Mouse (Mus musculus): ENCODE data around the gene Ptgfrn. TPM values are rescaled to one million over a fixed set of nuclear protein-coding genes. Genes with fewer than 3 reads are reported as not detected.
A peak's percentile ranks its signal among the peaks of the same experiment; 100 is the strongest.

The Ptgfrn gene
- polyA plus RNA-seq, 1 experiment: 5.2 TPM

DNA sequence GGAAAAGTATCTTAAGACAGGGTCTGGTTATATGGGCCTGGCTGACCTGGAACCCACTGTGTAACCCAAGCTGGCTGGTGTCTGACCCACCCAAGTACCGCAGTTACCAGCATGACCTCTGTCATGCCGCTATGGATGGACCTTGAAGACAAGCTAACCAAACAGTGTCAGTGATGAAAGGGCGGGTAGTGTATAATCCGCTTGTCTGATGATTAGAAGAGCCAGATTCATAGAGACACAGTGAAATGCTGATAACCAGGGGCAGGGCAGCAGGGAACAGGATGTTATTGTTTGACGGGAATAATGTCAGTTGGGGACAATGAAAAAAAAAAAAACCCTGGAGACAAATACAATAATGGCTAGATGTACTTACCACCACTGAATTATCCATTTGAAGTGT lies 21.7 kb upstream of the Ptgfrn start:
- Histone ChIP-seq H3K27ac (ENCODE audit: insufficient read depth, low read depth, low read length) (no peak overlapping the region), H3K36me3 (ENCODE audit: control insufficient read depth, insufficient read depth, low read length) (no peaks in the 10 kb centered on the region), H3K4me1 (ENCODE audit: control insufficient read depth, insufficient read depth, low read length) (no peaks in the 10 kb centered on the region), H3K4me3 (ENCODE audit: insufficient read depth, low read depth, low read length) (no peak overlapping the region), H3K27me3 (replicated peaks; ENCODE audit: control insufficient read depth, insufficient read depth, low read length) (no peaks in the 10 kb centered on the region)
- no peak for DNase-seq
- 85% methylated on average over 5 of the region's 5 CpGs for WGBS
- TF ChIP-seq CTCF (conservative IDR thresholded peaks at IDR 0.05; ENCODE audit: insufficient read depth, insufficient read length, low read depth, low read length) (no peak), POLR2A (IDR thresholded peaks at IDR 0.05; ENCODE audit: low read depth, low read length) (no peak)

DNA sequence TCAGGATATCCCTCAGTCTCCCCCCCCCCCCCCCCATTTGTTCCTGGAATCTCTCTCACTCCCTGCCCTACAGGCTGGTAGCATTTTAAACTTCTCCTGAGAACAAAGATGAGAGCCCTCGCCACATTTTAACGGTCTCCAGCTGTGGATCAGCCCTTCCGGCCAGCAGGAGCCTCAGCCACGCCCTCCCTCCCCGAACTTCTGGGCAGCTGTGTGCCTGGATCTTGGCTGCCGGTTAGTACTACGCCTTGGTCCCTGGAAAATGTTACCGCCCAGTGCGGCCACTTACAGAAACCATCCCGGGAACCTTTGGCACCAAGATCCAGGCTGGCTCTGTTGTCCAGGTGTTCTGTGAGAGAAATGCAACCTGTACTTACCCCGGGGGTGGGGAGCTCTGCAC lies 20.4 kb upstream of the Ptgfrn start:
- Histone ChIP-seq H3K27ac (ENCODE audit: insufficient read depth, low read depth, low read length) (no peak overlapping the region), H3K27me3 (replicated peaks; ENCODE audit: control insufficient read depth, insufficient read depth, low read length) (no peaks in the 10 kb centered on the region), H3K4me1 (ENCODE audit: control insufficient read depth, insufficient read depth, low read length) (no peaks in the 10 kb centered on the region), H3K36me3 (ENCODE audit: control insufficient read depth, insufficient read depth, low read length) (no peaks in the 10 kb centered on the region), H3K4me3 (ENCODE audit: insufficient read depth, low read depth, low read length) (no peak overlapping the region)
- peak; percentile 21 for DNase-seq
- no peak for TF ChIP-seq POLR2A (IDR thresholded peaks at IDR 0.05; ENCODE audit: low read depth, low read length)
- no peak for TF ChIP-seq CTCF (conservative IDR thresholded peaks at IDR 0.05; ENCODE audit: insufficient read depth, insufficient read length, low read depth, low read length)
- WGBS: 5% methylated on average over 11 of the region's 11 CpGs

DNA sequence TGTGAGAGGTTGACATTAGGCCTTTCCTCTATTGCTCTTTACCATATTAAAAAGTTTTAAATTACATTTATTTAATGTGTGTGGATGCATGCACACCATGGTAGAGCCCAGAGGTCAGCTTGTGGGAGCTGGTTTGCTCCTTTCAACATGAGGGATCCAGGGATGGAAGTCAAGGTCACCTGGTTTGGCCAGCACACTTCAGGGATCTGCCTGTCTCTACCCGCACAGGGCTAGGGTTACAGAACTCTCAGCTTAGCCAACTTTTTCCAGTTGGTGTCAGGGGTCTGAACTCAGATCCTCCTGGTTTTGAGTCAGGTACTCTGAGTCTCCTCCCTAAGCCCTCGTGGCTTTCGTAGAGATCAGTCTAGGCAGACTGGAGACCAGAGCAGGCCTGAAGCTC lies 19.5 kb upstream of the Ptgfrn start:
- TF ChIP-seq CTCF (conservative IDR thresholded peaks at IDR 0.05; ENCODE audit: insufficient read depth, insufficient read length, low read depth, low read length) (no peak), POLR2A (IDR thresholded peaks at IDR 0.05; ENCODE audit: low read depth, low read length) (no peak)
- WGBS: 85% methylated on average over 3 of the region's 3 CpGs
- Histone ChIP-seq H3K27ac (ENCODE audit: insufficient read depth, low read depth, low read length) (no peak overlapping the region), H3K4me1 (ENCODE audit: control insufficient read depth, insufficient read depth, low read length) (no peaks in the 10 kb centered on the region), H3K27me3 (replicated peaks; ENCODE audit: control insufficient read depth, insufficient read depth, low read length) (no peaks in the 10 kb centered on the region), H3K36me3 (ENCODE audit: control insufficient read depth, insufficient read depth, low read length) (no peaks in the 10 kb centered on the region), H3K4me3 (ENCODE audit: insufficient read depth, low read depth, low read length) (no peak overlapping the region)
- DNase-seq: no peak

DNA sequence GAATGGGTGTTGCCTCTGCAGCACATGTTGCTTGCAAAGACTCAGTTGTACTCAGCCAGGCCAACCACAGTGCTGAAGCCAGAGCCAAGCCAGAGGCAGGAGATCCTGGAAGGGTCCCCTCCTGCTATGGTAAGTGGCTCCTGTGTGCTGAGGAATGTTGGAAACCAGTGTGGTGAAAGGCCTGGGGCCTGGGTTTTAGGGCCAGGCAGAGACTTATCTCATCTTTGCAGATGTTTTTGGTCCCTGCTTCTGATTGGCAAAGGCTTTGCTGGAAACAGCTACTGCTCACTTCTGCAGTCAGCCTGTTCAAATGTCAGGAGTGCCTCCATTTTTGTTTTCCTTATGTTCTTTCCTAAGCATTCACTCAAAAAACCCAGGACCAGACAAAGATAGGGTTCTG lies 19.0 kb upstream of the Ptgfrn start:
- no peaks in the 10 kb centered on the region for H3K27me3 ChIP-seq (replicated peaks; ENCODE audit: control insufficient read depth, insufficient read depth, low read length)
- H3K27ac ChIP-seq (ENCODE audit: insufficient read depth, low read depth, low read length): no peak overlapping the region
- no peak overlapping the region for H3K4me3 ChIP-seq (ENCODE audit: insufficient read depth, low read depth, low read length)
- no peak for TF ChIP-seq POLR2A (IDR thresholded peaks at IDR 0.05; ENCODE audit: low read depth, low read length)
- no peak for TF ChIP-seq CTCF (conservative IDR thresholded peaks at IDR 0.05; ENCODE audit: insufficient read depth, insufficient read length, low read depth, low read length)
- no peaks in the 10 kb centered on the region for H3K4me1 ChIP-seq (ENCODE audit: control insufficient read depth, insufficient read depth, low read length)
- no peak for DNase-seq
- no peaks in the 10 kb centered on the region for H3K36me3 ChIP-seq (ENCODE audit: control insufficient read depth, insufficient read depth, low read length)

DNA sequence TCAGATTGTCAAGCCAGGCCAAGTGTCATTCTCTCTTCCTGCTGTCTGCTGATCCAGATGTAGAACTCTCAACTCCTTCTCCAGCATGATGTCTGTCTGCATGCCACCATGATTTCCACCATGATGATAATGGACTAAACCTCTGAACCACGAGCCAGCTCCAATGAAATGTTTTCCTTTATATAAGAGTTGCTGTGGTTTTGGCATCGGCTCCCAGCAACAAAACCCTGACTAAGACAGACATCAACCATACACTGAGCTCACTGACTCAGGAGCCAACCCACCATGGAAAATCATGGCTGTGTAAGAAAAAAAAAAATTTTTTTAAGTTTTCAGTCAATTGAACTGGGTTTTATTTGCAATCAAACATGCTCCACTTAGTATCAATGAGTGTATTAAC lies 17.7 kb upstream of the Ptgfrn start:
- no peak overlapping the region for H3K4me3 ChIP-seq (ENCODE audit: insufficient read depth, low read depth, low read length)
- no peak for DNase-seq
- no peaks in the 10 kb centered on the region for H3K36me3 ChIP-seq (ENCODE audit: control insufficient read depth, insufficient read depth, low read length)
- WGBS: 80% methylated on average over 2 of the region's 2 CpGs
- no peaks in the 10 kb centered on the region for H3K4me1 ChIP-seq (ENCODE audit: control insufficient read depth, insufficient read depth, low read length)
- no peak overlapping the region for H3K27ac ChIP-seq (ENCODE audit: insufficient read depth, low read depth, low read length)
- no peak for TF ChIP-seq CTCF (conservative IDR thresholded peaks at IDR 0.05; ENCODE audit: insufficient read depth, insufficient read length, low read depth, low read length)
- no peaks in the 10 kb centered on the region for H3K27me3 ChIP-seq (replicated peaks; ENCODE audit: control insufficient read depth, insufficient read depth, low read length)

DNA sequence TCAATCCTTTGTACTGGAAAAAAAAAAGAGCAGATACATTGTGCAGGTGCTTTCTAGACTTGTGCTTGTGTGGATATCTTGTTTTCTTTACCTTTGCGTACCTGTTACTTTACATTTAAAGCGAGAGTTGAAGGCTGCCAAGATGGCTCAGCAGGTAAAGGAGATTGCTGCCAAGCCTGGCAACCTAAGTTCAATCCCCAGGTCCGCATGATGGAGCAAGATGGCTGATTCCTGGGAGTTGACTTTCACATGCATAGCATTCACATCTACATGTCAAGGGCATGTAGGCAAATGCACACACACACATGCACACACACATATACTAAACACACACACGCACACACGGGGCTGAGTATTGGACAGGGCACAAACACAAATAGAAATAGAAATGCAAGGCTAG lies 14.6 kb upstream of the Ptgfrn start:
- H3K36me3 ChIP-seq (ENCODE audit: control insufficient read depth, insufficient read depth, low read length): no peaks in the 10 kb centered on the region
- no peaks in the 10 kb centered on the region for H3K4me1 ChIP-seq (ENCODE audit: control insufficient read depth, insufficient read depth, low read length)
- H3K4me3 ChIP-seq (ENCODE audit: insufficient read depth, low read depth, low read length): no peak overlapping the region
- no peak overlapping the region for H3K27ac ChIP-seq (ENCODE audit: insufficient read depth, low read depth, low read length)
- no peak for TF ChIP-seq CTCF (conservative IDR thresholded peaks at IDR 0.05; ENCODE audit: insufficient read depth, insufficient read length, low read depth, low read length)
- TF ChIP-seq POLR2A (IDR thresholded peaks at IDR 0.05; ENCODE audit: low read depth, low read length): no peak
- 92% methylated on average over 5 of the region's 5 CpGs for WGBS
- DNase-seq: no peak
- H3K27me3 ChIP-seq (replicated peaks; ENCODE audit: control insufficient read depth, insufficient read depth, low read length): no peaks in the 10 kb centered on the region

DNA sequence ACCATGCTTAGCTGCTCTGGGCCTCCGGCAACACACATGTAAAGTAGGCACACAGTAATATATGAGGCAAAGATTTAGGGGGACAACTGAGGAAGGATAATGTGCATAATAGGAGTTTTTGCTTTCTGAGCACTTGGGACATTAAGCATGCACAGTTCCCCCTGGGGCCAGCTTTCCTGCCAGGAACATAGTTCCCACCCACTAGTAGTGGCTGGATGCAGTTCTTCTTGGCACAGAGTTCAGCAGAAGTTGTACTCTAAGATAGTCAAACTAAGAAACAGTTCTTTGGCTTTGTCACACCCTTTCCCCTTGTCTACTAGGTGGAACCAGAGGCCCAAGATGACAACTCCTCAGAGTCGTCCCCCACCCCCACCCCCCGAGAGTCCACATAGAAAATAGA lies 12.4 kb upstream of the Ptgfrn start:
- H3K4me3 ChIP-seq (ENCODE audit: insufficient read depth, low read depth, low read length): no peak overlapping the region
- 85% methylated on average over 3 of the region's 3 CpGs for WGBS
- no peaks in the 10 kb centered on the region for H3K27me3 ChIP-seq (replicated peaks; ENCODE audit: control insufficient read depth, insufficient read depth, low read length)
- no peak overlapping the region for H3K27ac ChIP-seq (ENCODE audit: insufficient read depth, low read depth, low read length)
- DNase-seq: no peak
- no peaks in the 10 kb centered on the region for H3K4me1 ChIP-seq (ENCODE audit: control insufficient read depth, insufficient read depth, low read length)
- no peak for TF ChIP-seq POLR2A (IDR thresholded peaks at IDR 0.05; ENCODE audit: low read depth, low read length)
- TF ChIP-seq CTCF (conservative IDR thresholded peaks at IDR 0.05; ENCODE audit: insufficient read depth, insufficient read length, low read depth, low read length): no peak
- no peaks in the 10 kb centered on the region for H3K36me3 ChIP-seq (ENCODE audit: control insufficient read depth, insufficient read depth, low read length)

DNA sequence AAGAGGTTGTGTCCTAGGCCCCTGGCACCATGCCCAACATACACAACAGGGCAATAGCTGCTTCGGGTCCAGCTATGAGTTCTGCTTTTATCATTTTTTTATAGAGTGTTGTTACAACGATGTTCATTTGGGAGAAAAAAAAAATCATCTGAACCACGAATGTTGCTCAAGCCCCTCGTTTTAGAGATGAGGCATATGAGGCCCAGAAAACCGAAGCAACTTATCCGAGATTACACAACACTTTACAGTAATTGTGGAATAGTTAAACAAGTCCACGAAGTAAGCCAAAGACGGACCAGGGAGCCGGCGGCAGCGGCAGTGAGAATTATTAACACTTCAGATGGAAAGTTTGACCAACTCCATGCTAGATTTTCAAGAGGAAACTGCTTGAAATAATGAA lies 7.7 kb upstream of the Ptgfrn start:
- Histone ChIP-seq H3K4me1 (ENCODE audit: control insufficient read depth, insufficient read depth, low read length) (no peaks in the 10 kb centered on the region), H3K27ac (ENCODE audit: insufficient read depth, low read depth, low read length) (no peak overlapping the region), H3K4me3 (ENCODE audit: insufficient read depth, low read depth, low read length) (no peak overlapping the region), H3K27me3 (replicated peaks; ENCODE audit: control insufficient read depth, insufficient read depth, low read length) (no peaks in the 10 kb centered on the region), H3K36me3 (ENCODE audit: control insufficient read depth, insufficient read depth, low read length) (no peaks in the 10 kb centered on the region)
- DNase-seq: no peak
- TF ChIP-seq CTCF (conservative IDR thresholded peaks at IDR 0.05; ENCODE audit: insufficient read depth, insufficient read length, low read depth, low read length): no peak
- 95% methylated on average over 11 of the region's 11 CpGs for WGBS
